Mouse (Mus musculus) kidney, adult 18-20 months (tissue): ENCODE results near the gene Ugt1a1.
"Not testable (repeated sequence)": the region's sequence is repeated elsewhere in the genome, so short reads cannot be mapped to it uniquely, and the experiment has no call there.

ENCODE experiments used
- DNase-seq: peaks from one replicate; pipeline ENCODE4 v3.0.0; 2021

The Ugt1a1 gene

GRCm38 (mm10) chr1:88211812-88212211, at the start of gene Ugt1a1:
Gene Ugt1a1 (plus strand): TSS chr1:88211959.
- peak; percentile 45 for DNase-seq

GRCm38 (mm10) chr1:88165711-88166110, 46.0 kb upstream of the Ugt1a1 start, which contains the start of gene Ugt1a5:
Gene Ugt1a5 (plus strand): TSS chr1:88166012.
- DNase-seq, result no peak

- DNase-seq, result not testable (repeated sequence)
Observed at GRCm38 (mm10) chr1:88172190-88172589, 39.6 kb upstream of the Ugt1a1 start.

- no peak for DNase-seq
Observed at GRCm38 (mm10) chr1:88179657-88180056, 32.1 kb upstream of the Ugt1a1 start.

- DNase-seq, result no peak
Observed at GRCm38 (mm10) chr1:88186325-88186935, 25.3 kb upstream of the Ugt1a1 start.

- DNase-seq, result no peak
Observed at GRCm38 (mm10) chr1:88192136-88192535, 19.6 kb upstream of the Ugt1a1 start.

GRCm38 (mm10) chr1:88195687-88196086, 16.1 kb upstream of the Ugt1a1 start:
- DNase-seq, result peak; percentile 69

GRCm38 (mm10) chr1:88197443-88197842, 14.3 kb upstream of the Ugt1a1 start:
- DNase-seq, result no peak

- DNase-seq, result peak; percentile 39
Observed at GRCm38 (mm10) chr1:88199996-88200395, 11.8 kb upstream of the Ugt1a1 start.

GRCm38 (mm10) chr1:88200456-88200855, 11.3 kb upstream of the Ugt1a1 start, which contains the start of gene Ugt1a2:
Gene Ugt1a2 (plus strand): TSS chr1:88200601.
- peak; percentile 66 for DNase-seq

- DNase-seq, result peak; percentile 75
Observed at GRCm38 (mm10) chr1:88205294-88205922, 6.4 kb upstream of the Ugt1a1 start, which contains the start of gene Dnajb3. Gene Dnajb3 (minus strand): TSS chr1:88205782.

- DNase-seq, result no peak
Observed at GRCm38 (mm10) chr1:88206843-88207479, 4.8 kb upstream of the Ugt1a1 start.

GRCm38 (mm10) chr1:88212341-88213045, 734 bp downstream of the Ugt1a1 start:
- no peak for DNase-seq

GRCm38 (mm10) chr1:88213061-88213460, 1.3 kb downstream of the Ugt1a1 start:
- no peak for DNase-seq

- no peak for DNase-seq
Observed at GRCm38 (mm10) chr1:88213766-88214461, 2.2 kb downstream of the Ugt1a1 start.

- DNase-seq, result no peak
Observed at GRCm38 (mm10) chr1:88214462-88214952, 2.7 kb downstream of the Ugt1a1 start.

GRCm38 (mm10) chr1:88215466-88216380, 4.0 kb downstream of the Ugt1a1 start:
- no peak for DNase-seq

- no peak for DNase-seq
Observed at GRCm38 (mm10) chr1:88216551-88216950, 4.8 kb downstream of the Ugt1a1 start.

- no peak for DNase-seq
Observed at GRCm38 (mm10) chr1:88217144-88217543, 5.4 kb downstream of the Ugt1a1 start.

- DNase-seq, result no peak
Observed at GRCm38 (mm10) chr1:88217576-88217975, 5.8 kb downstream of the Ugt1a1 start.

GRCm38 (mm10) chr1:88218051-88218450, 6.3 kb downstream of the Ugt1a1 start:
- DNase-seq, result no peak
